Mouse (Mus musculus) cortical plate, adult 2 months (tissue): Measurements from ENCODE around the gene N4bp1. TPM values are rescaled to one million over a fixed set of nuclear protein-coding genes. Genes with fewer than 3 reads are reported as not detected.

Source experiments
- H3K27ac ChIP-seq: fragments of 200-500 bp; 2 replicates; pipeline ENCODE4 v1.5.1; 2012; ENCODE audit warnings: low read length, control low read depth, inconsistent platforms; ENCODE audit not compliant: insufficient read depth
- H3K4me1 ChIP-seq: fragments of 200-500 bp; 2 replicates; pipeline ENCODE4 v1.6.1; 2011; ENCODE audit warnings: low read length; ENCODE audit not compliant: control insufficient read depth, insufficient read depth
- H3K4me3 ChIP-seq: fragments of 200-500 bp; 2 replicates; pipeline ENCODE4 v1.5.1; 2011; ENCODE audit warnings: mild to moderate bottlenecking, low read length, control low read depth; ENCODE audit not compliant: insufficient read depth
- CTCF ChIP-seq: fragments of 200-500 bp; IDR thresholded peaks from 2 replicates; pipeline ENCODE4 v1.5.1; 2011; ENCODE audit warnings: mild to moderate bottlenecking, control low read depth, low read length; ENCODE audit not compliant: insufficient read depth; ENCODE audit errors: extremely low read depth
- POLR2A ChIP-seq: fragments of 200-500 bp; IDR thresholded peaks from 2 replicates; pipeline ENCODE4 v1.6.1; 2011; ENCODE audit warnings: mild to moderate bottlenecking, low read length, control low read depth; ENCODE audit not compliant: insufficient read depth; ENCODE audit errors: extremely low read depth
- polyA plus RNA-seq: library from polyadenylated mRNA; depleted of rRNA; stranded (reverse); fragments of >200 nt; gene quantifications from 2 replicates; pipeline ENCODE4 v1.2.3, GENCODE M21; 2012; rRNA removed

Gene N4bp1
- 15.8 and 16.7 TPM in 2 replicates for polyA plus RNA-seq

DNA sequence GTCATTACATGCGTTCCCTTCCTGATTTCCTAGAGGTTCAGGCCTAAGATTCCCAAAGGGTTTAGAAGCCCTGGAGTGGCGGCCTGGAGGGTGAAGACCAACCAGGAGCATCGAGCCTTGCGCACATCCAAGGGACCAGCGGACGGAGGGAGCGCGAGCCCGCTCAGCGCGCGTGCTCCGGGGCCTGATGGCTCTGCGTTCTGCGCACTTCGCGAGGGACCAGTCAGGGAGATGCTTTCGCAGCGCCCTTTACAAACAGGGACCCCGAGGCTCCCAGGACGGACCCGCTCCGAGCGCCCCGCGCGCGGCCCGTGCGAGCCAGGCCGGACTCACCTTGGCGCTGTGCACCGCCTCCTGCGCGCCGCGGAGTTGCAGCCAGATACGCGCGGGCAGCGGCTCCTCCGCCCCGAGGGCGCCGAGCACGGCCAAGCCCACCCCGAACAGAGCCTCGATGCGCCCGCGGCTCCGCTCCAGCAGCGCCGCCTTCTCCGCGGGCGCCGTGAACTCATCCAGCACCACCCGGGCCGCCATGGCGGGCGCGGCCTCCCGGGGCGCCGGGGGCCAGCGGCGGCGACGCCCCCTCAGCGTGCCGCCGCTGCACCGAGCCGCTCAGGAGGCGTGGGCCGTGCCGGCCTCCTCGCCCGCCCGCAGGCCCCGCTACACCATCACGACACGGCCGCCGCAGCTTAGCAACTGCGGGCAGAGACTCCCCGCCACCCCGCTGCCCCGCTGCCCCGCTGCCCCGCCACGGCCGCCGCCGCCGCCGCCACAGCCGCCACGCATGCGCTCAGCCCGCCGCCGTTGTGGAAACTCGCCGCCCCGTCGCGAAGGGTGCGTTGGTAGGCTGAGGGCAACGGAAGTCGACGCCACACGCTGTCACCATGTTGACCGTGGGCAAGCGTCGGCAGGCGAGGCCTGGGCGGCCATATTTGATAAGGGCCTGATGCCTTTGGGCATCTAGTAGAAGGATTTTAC is at the start of gene N4bp1:
Gene N4bp1, minus strand, starts transcription at position 770 of the 975 bp plus-strand sequence.
- peaks cover 6% of the 10 kb centered on the region for H3K4me1 ChIP-seq
- H3K4me3 ChIP-seq: peak within 1 kb of the TSS; percentile 89
- peak within 1 kb of the TSS; percentile 82 for H3K27ac ChIP-seq
- TF ChIP-seq CTCF: no peak
- TF ChIP-seq POLR2A: peak; percentile 27; the same call in 1 of the 2 replicates

DNA sequence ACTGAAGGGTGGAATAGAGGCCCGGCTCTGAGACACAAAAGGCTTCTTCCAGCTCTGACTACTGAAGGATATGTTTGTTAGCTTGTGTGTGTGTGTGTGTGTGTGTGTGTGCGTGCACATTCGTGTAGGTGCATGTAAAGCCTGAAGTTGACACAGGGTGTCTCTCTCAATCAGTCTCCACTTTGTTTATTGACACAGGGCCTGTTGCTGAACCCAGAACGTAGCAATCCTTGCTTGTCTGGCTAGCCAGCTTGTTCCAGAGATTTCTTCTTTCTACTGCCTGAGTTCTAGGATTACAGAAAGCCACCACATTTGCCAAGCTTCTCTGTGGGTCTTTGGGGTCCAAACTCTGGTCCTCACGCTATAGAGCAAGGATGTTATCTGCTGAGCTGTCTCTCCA is 49.8 kb upstream of the N4bp1 start:
- Histone ChIP-seq H3K4me3 (no peak overlapping the region), H3K27ac (no peak overlapping the region), H3K4me1 (no peaks in the 10 kb centered on the region)
- TF ChIP-seq CTCF (no peak), POLR2A (no peak)

DNA sequence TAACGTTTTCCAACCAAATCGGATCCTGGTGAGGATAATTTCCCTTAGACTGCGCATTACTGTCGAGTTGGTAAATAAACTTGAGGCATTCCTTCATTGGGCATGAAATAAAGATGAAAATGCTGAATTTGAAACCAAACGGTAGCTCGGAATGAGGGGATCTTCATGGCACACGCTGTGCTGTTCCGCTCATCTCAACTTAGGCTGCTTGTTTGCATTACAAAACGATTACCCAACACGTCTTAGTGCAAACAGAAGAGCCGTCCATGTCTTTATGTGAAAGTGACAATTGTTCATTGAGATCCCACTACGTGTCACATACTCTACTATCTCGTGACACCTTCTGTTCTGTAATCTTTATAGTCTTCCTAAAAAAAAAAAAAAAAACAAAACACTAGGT is 49.3 kb upstream of the N4bp1 start:
- no peak overlapping the region for H3K4me3 ChIP-seq

DNA sequence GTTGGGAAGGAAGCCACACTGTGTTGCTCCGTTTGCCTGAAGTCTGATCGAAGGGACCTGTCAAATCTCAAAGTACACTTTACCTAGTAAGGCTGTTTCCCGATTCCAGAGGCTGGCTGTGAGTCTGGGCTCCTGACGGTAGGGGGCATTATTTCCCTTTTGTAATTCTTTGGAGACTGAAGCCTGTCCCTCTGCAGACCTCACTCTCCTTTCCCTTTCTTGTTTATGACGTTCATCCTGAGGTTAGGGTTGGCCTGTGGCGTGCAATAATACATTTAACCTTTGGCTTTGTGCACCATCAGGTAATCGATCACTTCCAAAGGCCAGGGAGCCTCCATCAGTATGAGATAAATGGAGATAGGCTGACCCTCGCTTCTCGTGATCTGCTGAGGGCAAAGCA is 48.8 kb upstream of the N4bp1 start:
- peak; percentile 85 for TF ChIP-seq CTCF
- no peak for TF ChIP-seq POLR2A

More for the DNA sequence above, 49.3 kb upstream of the N4bp1 start:
- no peaks in the 10 kb centered on the region for H3K4me1 ChIP-seq
- no peak for TF ChIP-seq POLR2A
- TF ChIP-seq CTCF: no peak
- H3K27ac ChIP-seq: no peak overlapping the region

DNA sequence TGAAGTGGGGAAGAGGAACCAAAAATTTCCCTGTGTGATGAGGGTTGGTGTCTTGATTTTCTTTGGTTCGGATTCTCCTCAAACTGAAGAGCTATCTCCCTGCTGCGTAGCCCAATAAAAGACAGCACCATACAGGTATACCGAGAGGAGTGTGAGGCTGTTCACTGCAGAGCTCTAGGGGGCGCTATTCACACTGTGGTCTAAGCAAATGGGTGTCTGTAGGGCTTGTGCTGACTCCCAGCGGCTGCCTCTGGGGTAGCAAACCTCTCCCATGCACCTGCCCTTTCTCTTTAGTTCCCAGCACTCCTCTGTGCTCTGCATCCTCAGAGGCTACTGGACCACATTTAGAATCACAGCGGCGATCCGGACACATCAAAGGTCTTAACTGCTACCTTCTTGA is 41.2 kb upstream of the N4bp1 start:
- no peak overlapping the region for H3K27ac ChIP-seq
- no peak for TF ChIP-seq POLR2A
- 0 out of 2 replicates have a peak, but pooled peaks have one; percentile 18 for TF ChIP-seq CTCF

More for the DNA sequence above, 48.8 kb upstream of the N4bp1 start:
- H3K4me1 ChIP-seq: no peaks in the 10 kb centered on the region
- no peak overlapping the region for H3K27ac ChIP-seq
- no peak overlapping the region for H3K4me3 ChIP-seq

DNA sequence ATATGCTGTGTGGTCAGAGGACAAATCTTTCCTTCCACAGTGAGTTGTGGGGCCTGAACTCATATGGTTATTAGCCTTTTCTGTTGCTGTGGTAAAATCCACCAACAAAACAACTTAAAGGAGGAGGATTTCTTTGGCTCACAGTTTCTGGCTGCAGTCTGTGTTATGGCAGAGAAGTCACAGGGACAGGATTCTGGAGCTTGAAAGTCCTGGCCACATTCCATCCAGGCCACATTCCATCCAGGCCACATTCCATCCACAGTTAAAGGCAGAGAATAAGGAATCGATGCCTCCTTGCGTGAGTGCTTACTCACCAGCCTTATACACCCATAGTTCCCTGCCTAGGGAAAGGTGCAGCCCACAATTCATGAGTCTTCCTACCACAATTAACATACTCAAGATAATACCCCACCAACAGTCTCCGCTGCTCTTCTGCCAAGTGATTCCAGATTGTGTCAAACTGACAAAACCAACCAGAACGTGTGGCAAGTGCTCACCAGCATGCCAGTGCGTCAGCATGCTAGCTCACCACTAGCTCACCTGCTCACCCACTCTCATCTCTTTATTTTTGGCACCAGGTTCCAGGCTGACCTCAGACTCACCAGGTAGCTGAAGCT is 38.3 kb upstream of the N4bp1 start:
- Histone ChIP-seq H3K27ac (no peak overlapping the region), H3K4me3 (no peak overlapping the region), H3K4me1 (no peaks in the 10 kb centered on the region)
- no peak for TF ChIP-seq POLR2A
- TF ChIP-seq CTCF: no peak

More for the DNA sequence above, 41.2 kb upstream of the N4bp1 start:
- H3K4me3 ChIP-seq: no peak overlapping the region
- H3K4me1 ChIP-seq: no peaks in the 10 kb centered on the region

DNA sequence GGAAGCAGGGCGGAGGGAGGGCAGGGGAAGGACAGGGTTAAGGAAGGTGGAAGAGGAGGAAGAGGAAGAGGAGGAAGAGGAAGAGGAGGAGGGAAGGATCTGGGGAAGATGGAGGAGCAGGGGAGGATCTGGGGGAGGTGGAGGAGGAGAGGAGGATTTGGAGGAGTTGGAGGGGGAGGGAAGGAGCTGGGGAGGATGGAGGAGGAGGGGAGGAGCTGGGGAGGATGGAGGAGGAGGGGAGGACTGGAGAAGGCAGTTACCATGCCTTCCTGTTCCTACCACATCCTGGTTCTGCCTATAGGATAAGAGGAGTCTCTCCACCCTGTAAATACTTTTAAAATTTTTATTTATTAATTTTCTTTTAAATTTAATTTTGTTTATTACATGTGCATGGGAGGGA is 37.6 kb upstream of the N4bp1 start:
- TF ChIP-seq CTCF: no peak
- no peaks in the 10 kb centered on the region for H3K4me1 ChIP-seq
- no peak overlapping the region for H3K4me3 ChIP-seq
- H3K27ac ChIP-seq: no peak overlapping the region

DNA sequence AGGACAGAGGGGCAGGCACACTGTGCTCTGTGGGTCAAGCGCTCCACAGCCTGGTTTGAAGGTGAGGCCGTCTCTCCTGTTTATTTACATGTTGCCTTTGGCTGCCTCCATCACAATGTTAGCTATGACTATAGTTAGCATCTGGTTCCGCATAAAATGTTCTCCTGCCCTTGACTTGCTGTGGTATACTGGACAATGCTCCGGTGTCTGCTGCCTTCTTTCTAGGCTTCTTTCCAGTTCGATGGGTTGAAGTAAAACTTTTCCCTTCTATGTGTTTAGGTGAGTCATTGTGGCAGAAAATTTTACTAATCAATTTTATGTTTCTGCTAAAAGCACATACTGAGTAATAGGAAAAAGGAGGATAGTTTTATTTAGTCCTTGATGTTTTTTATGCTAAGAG is 37.1 kb upstream of the N4bp1 start:
- H3K4me3 ChIP-seq: no peak overlapping the region
- no peak for TF ChIP-seq POLR2A
- no peak for TF ChIP-seq CTCF
- no peak overlapping the region for H3K27ac ChIP-seq
- H3K4me1 ChIP-seq: no peaks in the 10 kb centered on the region

DNA sequence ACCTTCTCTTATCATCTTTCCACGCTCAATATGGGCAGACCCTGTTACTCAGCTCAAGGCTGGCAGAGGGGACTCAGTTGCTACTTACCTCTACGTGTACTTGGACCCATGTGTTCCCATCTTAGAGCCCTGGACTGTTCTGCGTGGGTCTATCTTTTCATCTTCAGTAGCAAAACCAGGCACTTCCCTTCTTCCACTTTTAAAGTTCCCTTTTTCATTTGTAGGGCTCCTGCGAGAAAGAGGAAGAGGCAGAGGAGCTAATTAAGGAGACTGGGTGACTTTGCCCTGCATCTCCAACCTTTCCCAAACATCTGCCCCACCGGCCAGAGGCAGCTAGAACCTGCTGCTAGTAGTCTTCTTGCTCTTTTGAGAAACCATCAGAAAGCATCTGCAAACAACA is 35.9 kb upstream of the N4bp1 start:
- H3K4me3 ChIP-seq: no peak overlapping the region
- no peak overlapping the region for H3K27ac ChIP-seq
- no peaks in the 10 kb centered on the region for H3K4me1 ChIP-seq
- TF ChIP-seq CTCF (no peak), POLR2A (no peak)
